Mouse (Mus musculus) bone marrow macrophage, adult 2 months (primary cell): ENCODE data around the gene Tas2r138.

ENCODE experiments used
- CTCF ChIP-seq: IDR thresholded peaks from 2 replicates; pipeline ENCODE4 v1.5.1; 2012; ENCODE audit warnings: low read depth, mild to moderate bottlenecking, low read length, moderate library complexity
- POLR2A ChIP-seq: IDR thresholded peaks from 2 replicates; pipeline ENCODE4 v1.6.1; 2012; ENCODE audit warnings: mild to moderate bottlenecking, low read depth, low read length, borderline replicate concordance

DNA sequence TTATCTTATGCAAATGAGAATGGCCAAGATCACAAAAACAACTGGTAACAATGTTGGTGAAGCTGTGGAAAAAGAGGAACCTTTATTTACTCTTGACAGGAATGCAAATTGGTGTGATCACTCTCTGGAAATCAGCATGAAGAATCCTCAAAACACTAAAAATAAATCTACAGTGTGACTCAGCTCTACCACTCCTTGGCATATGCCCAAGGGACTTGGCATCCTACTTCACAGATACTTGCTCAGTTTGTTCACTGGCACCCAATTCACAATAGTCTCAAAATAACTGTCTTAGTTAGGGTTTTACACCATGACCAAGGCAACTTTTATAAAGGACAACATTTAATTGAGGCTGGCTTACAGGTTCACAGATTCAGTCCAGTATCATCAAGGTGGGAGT is 5.7 kb downstream of the Tas2r138 start:
- TF ChIP-seq POLR2A (no peak), CTCF (no peak)
